Mouse (Mus musculus): ENCODE measurements around the gene Apex1. TPM values are rescaled to one million over a fixed set of nuclear protein-coding genes. Genes with fewer than 3 reads are reported as not detected.
A peak's percentile ranks its signal among the peaks of the same experiment; 100 is the strongest.
"Not testable (repeated sequence)": the region's sequence is repeated elsewhere in the genome, so short reads cannot be mapped to it uniquely, and the experiment has no call there.

The Apex1 gene
- total and polyA plus RNA-seq, 3 experiments, result 142 to 165 (median 162) TPM

DNA sequence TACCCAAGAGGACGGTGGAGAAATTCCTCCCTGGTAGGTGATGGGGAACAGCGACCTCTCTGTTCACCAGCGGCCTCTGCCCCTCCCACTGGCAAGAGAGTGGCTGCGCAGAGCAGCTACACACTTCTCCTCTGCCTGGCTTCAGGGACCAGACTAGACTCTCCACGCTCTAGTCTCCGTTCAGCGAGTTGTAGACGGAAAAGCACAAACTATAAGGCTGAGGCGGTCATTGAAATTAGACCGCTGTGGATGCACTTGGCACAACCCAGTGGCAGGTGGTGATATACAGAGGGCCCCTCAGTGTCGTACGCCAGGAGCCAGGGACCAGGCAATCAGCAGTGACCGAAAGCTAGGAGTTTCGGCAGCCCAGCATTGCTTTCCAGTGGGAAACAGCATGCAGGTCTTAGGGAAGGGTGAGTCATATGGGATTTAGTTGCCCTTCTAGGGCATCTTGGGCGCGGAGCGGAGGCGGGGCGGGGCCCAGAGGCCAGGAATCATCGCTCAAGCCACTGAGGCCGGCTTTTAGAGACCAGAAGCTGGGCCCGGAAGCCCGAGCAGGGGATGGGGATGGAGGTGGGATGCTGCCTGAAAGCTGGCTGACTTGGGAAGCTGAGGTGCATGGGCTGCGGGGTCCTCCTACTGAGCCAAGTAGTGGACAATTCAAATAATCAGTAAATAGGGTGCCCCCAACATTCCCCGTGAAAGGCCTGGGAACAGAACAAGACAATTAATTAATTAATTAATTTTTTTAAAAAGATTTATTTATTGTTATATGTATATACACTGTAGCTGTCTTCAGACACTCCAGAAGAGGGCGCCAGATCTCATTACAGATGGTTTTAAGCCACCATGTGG is 20.6 kb upstream of the Apex1 start:
- Histone ChIP-seq H3K9me3 (replicated peaks) (peaks cover 6% of the 10 kb centered on the region; the same call in 1 of the 2 replicates), H3K4me3 (ENCODE audit: low read depth, low read length) (no peak overlapping the region), H3K27me3 (ENCODE audit: insufficient read depth, low read length) (0 out of 2 replicates have a peak, but pooled peaks cover 3% of the 10 kb centered on the region), H3K4me1 (ENCODE audit: insufficient read depth, low read depth, low read length) (no peaks in the 10 kb centered on the region), H3K36me3 (replicated peaks) (peaks cover 9% of the 10 kb centered on the region)
- TF ChIP-seq GATA1 (IDR thresholded peaks at IDR 0.05; ENCODE audit: borderline replicate concordance, low read length), result no peak
- TF ChIP-seq CTCF (IDR thresholded peaks at IDR 0.05; ENCODE audit: low read depth, low read length), result no peak
- TF ChIP-seq GATA2 (IDR thresholded peaks at IDR 0.05; ENCODE audit: borderline replicate concordance, low read depth, low read length), result no peak
- no peak for TF ChIP-seq TAL1 (conservative IDR thresholded peaks at IDR 0.05; ENCODE audit: low read depth, low read length)
- no peak for TF ChIP-seq POLR2AphosphoS5 (IDR thresholded peaks at IDR 0.05; ENCODE audit: insufficient replicate concordance, low read depth, low read length)
- ATAC-seq (ENCODE audit: extremely low read depth, insufficient number of reproducible peaks, low FRiP score, poor library complexity, severe bottlenecking) (no peak), DNase-seq (ENCODE audit: low spot score) (no peak)

DNA sequence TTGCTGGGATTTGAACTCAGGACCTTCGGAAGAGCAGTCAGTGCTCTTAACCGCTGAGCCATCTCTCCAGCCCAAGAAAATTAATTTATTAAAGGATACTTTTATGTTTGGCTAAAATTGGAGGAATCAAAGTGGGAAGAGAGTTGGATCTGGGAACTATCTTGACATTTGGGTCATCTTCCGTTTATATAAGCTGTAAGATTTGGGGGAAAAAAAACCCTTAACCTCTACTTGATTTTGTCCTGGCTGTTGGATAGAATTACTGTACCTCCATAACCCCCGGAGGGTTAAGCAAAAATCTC is 20.0 kb upstream of the Apex1 start:
- Histone ChIP-seq H3K36me3 (replicated peaks) (peaks cover 12% of the 10 kb centered on the region), H3K27me3 (ENCODE audit: insufficient read depth, low read length) (0 out of 2 replicates have a peak, but pooled peaks cover 3% of the 10 kb centered on the region), H3K4me3 (ENCODE audit: low read depth, low read length) (no peak overlapping the region), H3K4me1 (ENCODE audit: insufficient read depth, low read depth, low read length) (no peaks in the 10 kb centered on the region), H3K9me3 (replicated peaks) (peaks cover 6% of the 10 kb centered on the region; the same call in 1 of the 2 replicates)
- ATAC-seq (ENCODE audit: extremely low read depth, insufficient number of reproducible peaks, low FRiP score, poor library complexity, severe bottlenecking), result no peak
- TF ChIP-seq POLR2AphosphoS5 (IDR thresholded peaks at IDR 0.05; ENCODE audit: insufficient replicate concordance, low read depth, low read length) (no peak), GATA2 (IDR thresholded peaks at IDR 0.05; ENCODE audit: borderline replicate concordance, low read depth, low read length) (no peak), TAL1 (conservative IDR thresholded peaks at IDR 0.05; ENCODE audit: low read depth, low read length) (no peak), CTCF (IDR thresholded peaks at IDR 0.05; ENCODE audit: low read depth, low read length) (no peak), GATA1 (IDR thresholded peaks at IDR 0.05; ENCODE audit: borderline replicate concordance, low read length) (no peak)
- DNase-seq (ENCODE audit: low spot score), result no peak

DNA sequence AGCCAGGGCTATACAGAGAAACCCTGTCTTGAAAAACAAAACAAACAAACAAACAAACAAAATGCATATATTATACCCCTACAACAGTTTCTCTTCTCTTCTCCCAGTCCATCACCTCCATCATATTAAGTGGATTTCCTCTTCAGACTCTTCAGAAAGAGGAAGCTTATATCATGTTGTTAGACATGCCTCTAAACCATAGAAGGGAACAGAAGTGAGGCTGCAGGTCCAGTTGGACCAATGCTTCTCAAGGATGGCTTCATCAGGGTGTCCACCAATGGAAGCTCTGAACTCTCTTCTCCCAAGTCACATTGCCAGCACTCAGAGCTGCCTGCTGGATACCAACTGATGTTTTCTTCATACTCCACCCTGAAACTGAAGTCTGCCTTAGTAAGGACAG is 19.4 kb upstream of the Apex1 start:
- peaks cover 17% of the 10 kb centered on the region for H3K36me3 ChIP-seq (replicated peaks)
- ATAC-seq (ENCODE audit: extremely low read depth, insufficient number of reproducible peaks, low FRiP score, poor library complexity, severe bottlenecking); H3K4me3 ChIP-seq (ENCODE audit: low read depth, low read length); H3K9me3 ChIP-seq (replicated peaks); H3K27me3 ChIP-seq (ENCODE audit: insufficient read depth, low read length); H3K4me1 ChIP-seq (ENCODE audit: insufficient read depth, low read depth, low read length); DNase-seq (ENCODE audit: low spot score): not testable (repeated sequence)

DNA sequence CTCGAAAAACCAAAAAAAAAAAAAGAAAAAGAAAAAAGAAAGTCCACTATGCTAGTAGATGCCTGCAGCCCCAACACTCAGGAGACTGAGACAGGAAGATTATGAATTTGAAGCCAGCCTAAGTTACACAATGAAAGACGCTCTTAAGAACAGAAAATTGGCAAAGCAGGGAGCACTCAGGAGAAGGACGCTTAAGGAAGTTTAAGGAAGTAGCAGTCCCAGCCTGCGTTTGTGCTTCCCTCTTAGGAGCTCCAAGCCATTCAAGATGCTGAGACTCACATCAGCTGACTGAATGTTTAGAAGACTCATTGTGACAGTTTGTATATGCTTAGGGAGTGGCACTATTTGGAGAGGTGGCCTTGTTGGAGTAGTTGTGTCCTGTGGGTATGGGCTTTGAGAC is 16.6 kb upstream of the Apex1 start:
- DNase-seq (ENCODE audit: low spot score) (no peak), ATAC-seq (ENCODE audit: extremely low read depth, insufficient number of reproducible peaks, low FRiP score, poor library complexity, severe bottlenecking) (no peak)
- H3K4me3 ChIP-seq (ENCODE audit: low read depth, low read length), result no peak overlapping the region
- no peaks in the 10 kb centered on the region for H3K9me3 ChIP-seq (replicated peaks)
- TF ChIP-seq TAL1 (conservative IDR thresholded peaks at IDR 0.05; ENCODE audit: low read depth, low read length) (no peak), CTCF (IDR thresholded peaks at IDR 0.05; ENCODE audit: low read depth, low read length) (no peak), POLR2AphosphoS5 (IDR thresholded peaks at IDR 0.05; ENCODE audit: insufficient replicate concordance, low read depth, low read length) (no peak), GATA1 (IDR thresholded peaks at IDR 0.05; ENCODE audit: borderline replicate concordance, low read length) (no peak), GATA2 (IDR thresholded peaks at IDR 0.05; ENCODE audit: borderline replicate concordance, low read depth, low read length) (no peak)
- no peaks in the 10 kb centered on the region for H3K27me3 ChIP-seq (ENCODE audit: insufficient read depth, low read length)
- peaks cover 42% of the 10 kb centered on the region for H3K36me3 ChIP-seq (replicated peaks)
- no peaks in the 10 kb centered on the region for H3K4me1 ChIP-seq (ENCODE audit: insufficient read depth, low read depth, low read length)

DNA sequence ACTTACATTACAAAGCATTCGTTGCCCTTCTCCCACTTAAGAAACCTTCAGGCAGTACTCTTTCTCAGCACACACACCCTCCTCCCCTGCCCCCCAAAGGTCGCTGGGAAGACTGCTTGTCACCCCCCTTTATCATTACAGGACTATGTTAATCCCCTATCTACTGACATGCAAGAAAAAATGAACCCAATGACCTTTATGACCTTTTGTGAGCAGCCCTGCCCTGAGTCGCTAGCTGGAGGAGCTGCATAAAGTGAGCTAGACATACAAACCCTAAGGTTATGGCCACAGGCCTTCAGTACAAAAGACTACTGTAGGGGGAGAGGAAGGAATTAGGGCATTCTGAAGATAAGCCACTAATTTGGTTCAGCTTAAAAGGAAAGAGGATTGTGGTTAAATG is 13.4 kb upstream of the Apex1 start:
- H3K36me3 ChIP-seq (replicated peaks), result peaks cover 71% of the 10 kb centered on the region
- DNase-seq (ENCODE audit: low spot score) (no peak), ATAC-seq (ENCODE audit: extremely low read depth, insufficient number of reproducible peaks, low FRiP score, poor library complexity, severe bottlenecking) (no peak)
- H3K4me3 ChIP-seq (ENCODE audit: low read depth, low read length), result no peak overlapping the region
- H3K27me3 ChIP-seq (ENCODE audit: insufficient read depth, low read length), result no peaks in the 10 kb centered on the region
- no peak for TF ChIP-seq GATA1 (IDR thresholded peaks at IDR 0.05; ENCODE audit: borderline replicate concordance, low read length)
- no peak for TF ChIP-seq POLR2AphosphoS5 (IDR thresholded peaks at IDR 0.05; ENCODE audit: insufficient replicate concordance, low read depth, low read length)
- no peak for TF ChIP-seq TAL1 (conservative IDR thresholded peaks at IDR 0.05; ENCODE audit: low read depth, low read length)
- TF ChIP-seq CTCF (IDR thresholded peaks at IDR 0.05; ENCODE audit: low read depth, low read length), result no peak
- H3K4me1 ChIP-seq (ENCODE audit: insufficient read depth, low read depth, low read length), result no peaks in the 10 kb centered on the region
- H3K9me3 ChIP-seq (replicated peaks), result no peaks in the 10 kb centered on the region

DNA sequence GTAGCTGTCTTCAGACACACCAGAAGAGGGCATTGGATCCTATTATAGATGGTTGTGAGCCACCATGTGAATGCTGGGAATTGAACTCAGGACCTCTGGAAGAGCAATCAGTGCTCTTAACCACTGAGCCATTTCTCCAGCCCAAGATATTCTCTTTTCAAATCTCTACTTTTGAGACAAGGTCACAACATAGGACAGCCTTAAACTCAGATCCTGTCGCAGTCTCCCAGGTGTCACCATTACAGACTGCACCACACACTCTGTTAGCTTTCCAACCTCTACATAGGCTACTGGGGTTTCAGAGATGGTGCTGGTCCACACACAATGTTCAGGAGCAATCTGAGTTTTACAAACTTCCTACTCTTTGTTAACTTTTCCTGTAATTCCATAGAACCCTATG is 1.3 kb upstream of the Apex1 start:
- Histone ChIP-seq H3K4me3 (ENCODE audit: low read depth, low read length) (peak overlapping the region; percentile 84), H3K36me3 (replicated peaks) (peaks cover 53% of the 10 kb centered on the region), H3K4me1 (ENCODE audit: insufficient read depth, low read depth, low read length) (peaks cover 32% of the 10 kb centered on the region)
- DNase-seq (ENCODE audit: low spot score); H3K9me3 ChIP-seq (replicated peaks); H3K27me3 ChIP-seq (ENCODE audit: insufficient read depth, low read length); ATAC-seq (ENCODE audit: extremely low read depth, insufficient number of reproducible peaks, low FRiP score, poor library complexity, severe bottlenecking): not testable (repeated sequence)

Measured in G1E (cell line).